Mouse (Mus musculus): ENCODE data around the gene Qpct. TPM values are rescaled to one million over a fixed set of nuclear protein-coding genes. Genes with fewer than 3 reads are reported as not detected.
"Not testable (repeated sequence)": the region's sequence is repeated elsewhere in the genome, so short reads cannot be mapped to it uniquely, and the experiment has no call there.

Qpct gene
- polyA plus RNA-seq, 1 experiment: 1.1 TPM

DNA sequence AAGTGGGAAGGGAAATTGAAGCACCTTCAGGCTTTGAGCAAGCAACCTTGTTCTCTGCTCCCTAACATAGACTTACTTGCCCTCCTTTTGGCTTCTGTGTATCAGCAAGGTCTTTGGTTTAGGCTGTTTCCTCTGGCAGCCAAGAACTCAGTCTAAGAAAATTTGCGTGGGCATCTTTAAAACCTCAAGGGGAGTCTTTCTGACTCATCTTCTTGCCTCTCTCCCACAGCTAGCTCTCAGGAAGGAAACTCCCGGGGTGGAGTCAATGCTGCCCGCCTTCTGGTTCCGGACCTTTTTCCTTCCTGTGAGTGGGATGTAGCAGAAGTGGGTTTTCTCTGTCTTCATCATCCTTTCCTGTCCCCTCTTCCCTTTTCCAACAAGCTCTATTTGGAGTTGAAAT lies 48.2 kb downstream of the Qpct start:
- Histone ChIP-seq H3K79me2 (ENCODE audit: control insufficient read depth, insufficient read depth) (no peaks in the 10 kb centered on the region), H3K4me3 (no peak overlapping the region), H3K4me2 (ENCODE audit: low read depth) (peak overlapping the region; percentile 64), H3K36me3 (ENCODE audit: control insufficient read depth, insufficient read depth) (no peaks in the 10 kb centered on the region), H3ac (ENCODE audit: control insufficient read depth, insufficient read length) (no peak overlapping the region), H3K27me3 (ENCODE audit: control insufficient read depth, insufficient read depth, insufficient read length) (no peaks in the 10 kb centered on the region)
- no peak for TF ChIP-seq CEBPB (IDR thresholded peaks at IDR 0.05; ENCODE audit: insufficient read depth, poor library complexity, severe bottlenecking)
- TF ChIP-seq REST (IDR thresholded peaks at IDR 0.05; ENCODE audit: insufficient read depth, insufficient read length): no peak
- no peak for TF ChIP-seq POLR2A (IDR thresholded peaks at IDR 0.05; ENCODE audit: insufficient read length, low read depth)
- no peak for TF ChIP-seq MYOG (IDR thresholded peaks at IDR 0.05; ENCODE audit: control insufficient read depth in 1 of 3, insufficient read depth in 1 of 3, insufficient read length in 2 of 3, low read depth in 2 of 3)
- TF ChIP-seq MAX (IDR thresholded peaks at IDR 0.05; ENCODE audit: low read depth): no peak
- TF ChIP-seq POLR2AphosphoS2 (IDR thresholded peaks at IDR 0.05; ENCODE audit: insufficient read length, low read depth): no peak
- TF ChIP-seq TCF12 (IDR thresholded peaks at IDR 0.05; ENCODE audit: insufficient read depth, poor library complexity, severe bottlenecking): no peak
- no peak for TF ChIP-seq TCF3 (IDR thresholded peaks at IDR 0.05; ENCODE audit: insufficient read length, low read depth)
- no peak for TF ChIP-seq E2F4 (IDR thresholded peaks at IDR 0.05; ENCODE audit: insufficient read depth)
- no peak for TF ChIP-seq USF1 (IDR thresholded peaks at IDR 0.05; ENCODE audit: low read depth)
- no peak for TF ChIP-seq MYOD1 (IDR thresholded peaks at IDR 0.05; ENCODE audit: control insufficient read depth in 1 of 3, insufficient read length in 2 of 3, low read depth in 2 of 3)
- no peak for TF ChIP-seq SRF (IDR thresholded peaks at IDR 0.05; ENCODE audit: control insufficient read depth, insufficient read length, low read depth)

GRCm38 (mm10) chr17:79108238-79108637 lies 56.5 kb downstream of the Qpct start:
- Histone ChIP-seq H3K4me3 (no peak overlapping the region), H3K4me2 (ENCODE audit: low read depth) (no peak overlapping the region), H3K79me2 (ENCODE audit: control insufficient read depth, insufficient read depth) (no peaks in the 10 kb centered on the region), H3K36me3 (ENCODE audit: control insufficient read depth, insufficient read depth) (no peaks in the 10 kb centered on the region), H3ac (ENCODE audit: control insufficient read depth, insufficient read length) (no peak overlapping the region), H3K27me3 (ENCODE audit: control insufficient read depth, insufficient read depth, insufficient read length) (no peaks in the 10 kb centered on the region)
- TF ChIP-seq E2F4 (IDR thresholded peaks at IDR 0.05; ENCODE audit: insufficient read depth): no peak
- no peak for TF ChIP-seq MYOG (IDR thresholded peaks at IDR 0.05; ENCODE audit: control insufficient read depth in 1 of 3, insufficient read depth in 1 of 3, insufficient read length in 2 of 3, low read depth in 2 of 3)
- no peak for TF ChIP-seq TCF12 (IDR thresholded peaks at IDR 0.05; ENCODE audit: insufficient read depth, poor library complexity, severe bottlenecking)
- no peak for TF ChIP-seq MYOD1 (IDR thresholded peaks at IDR 0.05; ENCODE audit: control insufficient read depth in 1 of 3, insufficient read length in 2 of 3, low read depth in 2 of 3)
- no peak for TF ChIP-seq POLR2A (IDR thresholded peaks at IDR 0.05; ENCODE audit: insufficient read length, low read depth)
- TF ChIP-seq USF1 (IDR thresholded peaks at IDR 0.05; ENCODE audit: low read depth): no peak
- TF ChIP-seq SRF (IDR thresholded peaks at IDR 0.05; ENCODE audit: control insufficient read depth, insufficient read length, low read depth): no peak
- TF ChIP-seq REST (IDR thresholded peaks at IDR 0.05; ENCODE audit: insufficient read depth, insufficient read length): no peak
- TF ChIP-seq POLR2AphosphoS2 (IDR thresholded peaks at IDR 0.05; ENCODE audit: insufficient read length, low read depth): no peak
- TF ChIP-seq CEBPB (IDR thresholded peaks at IDR 0.05; ENCODE audit: insufficient read depth, poor library complexity, severe bottlenecking): no peak
- TF ChIP-seq TCF3 (IDR thresholded peaks at IDR 0.05; ENCODE audit: insufficient read length, low read depth): no peak
- no peak for TF ChIP-seq MAX (IDR thresholded peaks at IDR 0.05; ENCODE audit: low read depth)

DNA sequence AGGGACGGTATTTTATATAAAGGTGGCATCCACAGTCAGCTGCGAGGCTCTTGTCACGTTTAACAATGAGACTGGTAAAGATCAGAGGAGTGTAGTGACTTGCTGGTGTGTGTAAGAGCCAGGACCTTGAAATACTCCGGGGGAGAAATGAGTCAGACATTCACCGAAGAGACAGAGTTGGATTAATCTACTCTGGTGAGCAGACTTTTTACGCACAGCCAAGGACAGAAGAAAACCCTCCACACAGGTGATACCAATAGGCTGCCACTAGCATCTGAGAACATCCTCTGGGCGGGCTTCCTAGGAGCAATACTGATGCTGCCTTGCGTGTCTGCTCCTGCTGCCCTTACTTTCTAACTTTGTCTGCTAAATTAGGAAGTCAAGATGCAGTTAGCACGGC lies 57.9 kb downstream of the Qpct start:
- no peaks in the 10 kb centered on the region for H3K36me3 ChIP-seq (ENCODE audit: control insufficient read depth, insufficient read depth)
- TF ChIP-seq REST (IDR thresholded peaks at IDR 0.05; ENCODE audit: insufficient read depth, insufficient read length) (no peak), SRF (IDR thresholded peaks at IDR 0.05; ENCODE audit: control insufficient read depth, insufficient read length, low read depth) (no peak), CEBPB (IDR thresholded peaks at IDR 0.05; ENCODE audit: insufficient read depth, poor library complexity, severe bottlenecking) (no peak), MYOD1 (IDR thresholded peaks at IDR 0.05; ENCODE audit: control insufficient read depth in 1 of 3, insufficient read length in 2 of 3, low read depth in 2 of 3) (no peak), MYOG (IDR thresholded peaks at IDR 0.05; ENCODE audit: control insufficient read depth in 1 of 3, insufficient read depth in 1 of 3, insufficient read length in 2 of 3, low read depth in 2 of 3) (no peak), POLR2A (IDR thresholded peaks at IDR 0.05; ENCODE audit: insufficient read length, low read depth) (no peak), POLR2AphosphoS2 (IDR thresholded peaks at IDR 0.05; ENCODE audit: insufficient read length, low read depth) (no peak), USF1 (IDR thresholded peaks at IDR 0.05; ENCODE audit: low read depth) (no peak), MAX (IDR thresholded peaks at IDR 0.05; ENCODE audit: low read depth) (no peak), TCF3 (IDR thresholded peaks at IDR 0.05; ENCODE audit: insufficient read length, low read depth) (no peak), TCF12 (IDR thresholded peaks at IDR 0.05; ENCODE audit: insufficient read depth, poor library complexity, severe bottlenecking) (no peak), E2F4 (IDR thresholded peaks at IDR 0.05; ENCODE audit: insufficient read depth) (no peak)
- no peaks in the 10 kb centered on the region for H3K27me3 ChIP-seq (ENCODE audit: control insufficient read depth, insufficient read depth, insufficient read length)
- no peak overlapping the region for H3K4me2 ChIP-seq (ENCODE audit: low read depth)
- no peaks in the 10 kb centered on the region for H3K79me2 ChIP-seq (ENCODE audit: control insufficient read depth, insufficient read depth)
- no peak overlapping the region for H3ac ChIP-seq (ENCODE audit: control insufficient read depth, insufficient read length)
- no peak overlapping the region for H3K4me3 ChIP-seq

DNA sequence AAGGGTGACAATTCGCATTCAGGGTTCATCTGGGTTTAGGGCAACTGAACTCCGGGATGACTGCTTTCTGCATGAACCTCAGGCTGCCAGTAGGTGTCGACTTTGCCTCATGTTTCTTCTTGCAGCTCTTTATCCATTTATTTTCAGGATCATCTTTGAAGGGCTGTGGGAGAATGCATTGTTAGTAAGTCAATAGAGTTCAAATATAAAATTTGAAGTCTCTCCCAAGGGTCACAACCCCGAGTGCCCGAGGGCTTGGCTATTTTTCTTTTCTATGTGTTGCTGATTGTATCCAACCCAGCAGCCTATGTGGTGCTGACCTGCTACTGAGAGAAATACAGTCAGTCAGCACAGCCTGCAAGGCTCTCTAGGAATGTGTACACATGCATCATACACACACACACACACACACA lies 59.2 kb downstream of the Qpct start:
- Histone ChIP-seq H3K27me3 (ENCODE audit: control insufficient read depth, insufficient read depth, insufficient read length) (no peaks in the 10 kb centered on the region), H3K4me2 (ENCODE audit: low read depth) (no peak overlapping the region), H3ac (ENCODE audit: control insufficient read depth, insufficient read length) (no peak overlapping the region), H3K79me2 (ENCODE audit: control insufficient read depth, insufficient read depth) (no peaks in the 10 kb centered on the region), H3K36me3 (ENCODE audit: control insufficient read depth, insufficient read depth) (no peaks in the 10 kb centered on the region), H3K4me3 (no peak overlapping the region)
- no peak for TF ChIP-seq REST (IDR thresholded peaks at IDR 0.05; ENCODE audit: insufficient read depth, insufficient read length)
- no peak for TF ChIP-seq MYOD1 (IDR thresholded peaks at IDR 0.05; ENCODE audit: control insufficient read depth in 1 of 3, insufficient read length in 2 of 3, low read depth in 2 of 3)
- TF ChIP-seq USF1 (IDR thresholded peaks at IDR 0.05; ENCODE audit: low read depth): no peak
- no peak for TF ChIP-seq TCF12 (IDR thresholded peaks at IDR 0.05; ENCODE audit: insufficient read depth, poor library complexity, severe bottlenecking)
- no peak for TF ChIP-seq CEBPB (IDR thresholded peaks at IDR 0.05; ENCODE audit: insufficient read depth, poor library complexity, severe bottlenecking)
- TF ChIP-seq TCF3 (IDR thresholded peaks at IDR 0.05; ENCODE audit: insufficient read length, low read depth): no peak
- TF ChIP-seq MAX (IDR thresholded peaks at IDR 0.05; ENCODE audit: low read depth): no peak
- TF ChIP-seq MYOG (IDR thresholded peaks at IDR 0.05; ENCODE audit: control insufficient read depth in 1 of 3, insufficient read depth in 1 of 3, insufficient read length in 2 of 3, low read depth in 2 of 3): no peak
- TF ChIP-seq E2F4 (IDR thresholded peaks at IDR 0.05; ENCODE audit: insufficient read depth): no peak
- no peak for TF ChIP-seq POLR2A (IDR thresholded peaks at IDR 0.05; ENCODE audit: insufficient read length, low read depth)
- TF ChIP-seq SRF (IDR thresholded peaks at IDR 0.05; ENCODE audit: control insufficient read depth, insufficient read length, low read depth): no peak
- no peak for TF ChIP-seq POLR2AphosphoS2 (IDR thresholded peaks at IDR 0.05; ENCODE audit: insufficient read length, low read depth)

GRCm38 (mm10) chr17:79115248-79115647 lies 63.5 kb downstream of the Qpct start:
- not testable (repeated sequence) for H3K27me3 ChIP-seq (ENCODE audit: control insufficient read depth, insufficient read depth, insufficient read length); H3K79me2 ChIP-seq (ENCODE audit: control insufficient read depth, insufficient read depth); H3ac ChIP-seq (ENCODE audit: control insufficient read depth, insufficient read length); H3K4me3 ChIP-seq; H3K36me3 ChIP-seq (ENCODE audit: control insufficient read depth, insufficient read depth); H3K4me2 ChIP-seq (ENCODE audit: low read depth)
